13 mouse cellular contexts compared by ENCODE assay signal in the genomic region with DNA sequence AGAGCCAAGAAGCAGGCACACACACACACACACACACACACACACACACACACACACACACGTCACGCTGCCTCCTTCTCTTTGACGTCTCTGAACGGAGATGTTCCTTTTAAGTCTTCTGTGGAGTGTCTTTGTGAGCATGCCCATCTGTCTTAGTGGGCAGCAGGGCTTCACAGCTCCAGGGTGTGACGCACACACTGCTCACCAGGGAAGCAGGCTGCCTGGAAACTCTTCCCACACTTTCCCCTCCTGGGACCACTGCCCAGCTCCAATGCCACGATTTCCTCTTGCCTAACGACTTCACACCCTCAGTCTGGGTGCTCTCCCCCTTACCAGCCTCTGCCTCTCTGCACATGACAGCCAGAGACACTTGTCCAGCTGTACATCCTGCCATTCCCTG. TPM values are rescaled to one million over a fixed set of nuclear protein-coding genes. Genes with fewer than 3 reads are reported as not detected.
DNase-seq lines count a peak whose midpoint lies in the region; ATAC-seq and TF ChIP-seq lines count a peak whose summit lies in the region.
"Had no signal": no experiment of that assay in that cellular context is flagged by ENCODE, and none has a peak within 500 bp of the region (broad histone marks: within the 10 kb centered on the region; RNA-seq: fewer than 3 reads in every experiment).

No protein-coding gene starts in this region.

- no peak overlapping the region for H3K4me3 ChIP-seq in left cerebral cortex, adult 2 months
- no peak overlapping the region for H3K4me3 ChIP-seq in liver, embryonic 11.5 days (ENCODE audit: low read depth, low read length)
- H3K4me3 ChIP-seq in kidney, embryonic 14.5 days (ENCODE audit: low read length) = no peak overlapping the region

- H3K27me3 ChIP-seq in liver, embryonic 11.5 days (replicated peaks; ENCODE audit: control insufficient read depth, insufficient read depth, low read length) = no peaks in the 10 kb centered on the region
- no peaks in the 10 kb centered on the region for H3K27me3 ChIP-seq in kidney, embryonic 14.5 days (ENCODE audit: control insufficient read depth, insufficient read depth, low read length)

- H3K9ac ChIP-seq in liver, embryonic 11.5 days (ENCODE audit: low read depth, low read length) = no peak overlapping the region
- H3K9ac ChIP-seq in kidney, embryonic 14.5 days (ENCODE audit: low read depth, low read length) = no peak overlapping the region

- H3K36me3 ChIP-seq in liver, embryonic 11.5 days (ENCODE audit: control insufficient read depth, insufficient read depth, low read length) = 0 out of 2 replicates have a peak, but pooled peaks cover 2% of the 10 kb centered on the region
- H3K36me3 ChIP-seq in kidney, embryonic 14.5 days (ENCODE audit: control insufficient read depth, insufficient read depth, low read length) = peaks cover 30% of the 10 kb centered on the region

- no peak for TF ChIP-seq CTCF in left cerebral cortex, adult 2 months (IDR thresholded peaks at IDR 0.05)

- intact Hi-C loops in left cerebral cortex, adult 2 months (cut with DNase I) = loop anchor here (1.0 to 2.0 kb wide), 4 partner anchors 48 to 103 kb away; no protein-coding TSS in a partner anchor
- intact Hi-C loops in heart, postnatal 10 days (cut with DNase I) = no loop called here

- no peaks in the 10 kb centered on the region for H3K9me3 ChIP-seq in liver, embryonic 11.5 days (ENCODE audit: control insufficient read depth, low read length)
- no peaks in the 10 kb centered on the region for H3K9me3 ChIP-seq in kidney, embryonic 14.5 days (ENCODE audit: control insufficient read depth, low read length)

- WGBS in liver, embryonic 11.5 days = 73% methylated on average over 7 of the region's 7 CpGs
- 36% methylated on average over 7 of the region's 7 CpGs for WGBS in kidney, embryonic 14.5 days

- H3K27ac ChIP-seq in left cerebral cortex, adult 2 months = 0 out of 2 replicates have a peak overlapping the region, but pooled peaks have one; percentile 32
- H3K27ac ChIP-seq in liver, embryonic 11.5 days (ENCODE audit: low read depth, low read length) = no peak overlapping the region
- H3K27ac ChIP-seq in kidney, embryonic 14.5 days (ENCODE audit: low read depth, low read length) = no peak overlapping the region

- DNase-seq in retina, postnatal 1 day = peak; percentile 5
- DNase-seq in retina, embryonic 14.5 days (ENCODE audit: low spot score) = no peak
- DNase-seq in frontal cortex, postnatal 25 days (ENCODE audit: low spot score in 2 of 2) = peak; percentile 42 to 53
- peak; percentile 58 to 85 for DNase-seq in left cerebral cortex, adult 2 months (ENCODE audit: extremely low spot score in 1 of 2, low spot score in 2 of 2)
- peak; percentile 93 for DNase-seq in telencephalon, adult 2 months (ENCODE audit: low read depth, low spot score)
- no peak for DNase-seq in heart, postnatal 10 days
- DNase-seq in liver, embryonic 11.5 days (ENCODE audit: low spot score) = no peak
- DNase-seq: cerebellum, adult 9-11 months; heart, adult 11 months; heart, postnatal 4 days; kidney, adult 9 months; thymus, postnatal 4 days had no signal

- no peak for ATAC-seq in liver, embryonic 11.5 days (replicated peaks; ENCODE audit: low FRiP score)
- no peak for ATAC-seq in kidney, embryonic 14.5 days (ENCODE audit: low FRiP score, low TSS enrichment)

- H3K4me1 ChIP-seq in liver, embryonic 11.5 days (replicated peaks; ENCODE audit: control insufficient read depth, insufficient read depth, low read length) = no peaks in the 10 kb centered on the region
- H3K4me1 ChIP-seq in kidney, embryonic 14.5 days (ENCODE audit: control insufficient read depth, insufficient read depth, low read length) = peaks cover 6% of the 10 kb centered on the region; the same call in 1 of the 2 replicates

- no peak overlapping the region for H3K4me2 ChIP-seq in liver, embryonic 11.5 days
- no peak overlapping the region for H3K4me2 ChIP-seq in kidney, embryonic 14.5 days (replicated peaks; ENCODE audit: low read depth, low read length)

RNA-seq across cellular contexts. Expression of gene Ubtd2, which starts 52.5 kb away (rescaled TPM):
- total RNA-seq in left cerebral cortex, adult 2 months (2021) = 10 to 100 TPM; 53.9 to 57.3 TPM
- 10 to 100 TPM; 18.1 to 19.8 TPM for total RNA-seq in heart, postnatal 10 days (2021)
- polyA plus RNA-seq in liver, embryonic 11.5 days (2014; fragmentation: Nextera tagmentation; extraction: Ambion mirVana) = 21.1 and 23.2 TPM in 2 replicates
- 47.9 and 61.5 TPM in 2 replicates for polyA plus RNA-seq in kidney, embryonic 14.5 days (2014; fragmentation: Nextera tagmentation; extraction: Ambion mirVana)

RNA-seq across cellular contexts. Expression of gene Sh3pxd2b, which starts 55.1 kb away (rescaled TPM):
- total RNA-seq in left cerebral cortex, adult 2 months (2021) = 10 to 100 TPM; 11.4 to 16.4 TPM
- 10 to 100 TPM; 27.6 to 29.6 TPM for total RNA-seq in heart, postnatal 10 days (2021)
- 7.4 and 8.2 TPM in 2 replicates for polyA plus RNA-seq in liver, embryonic 11.5 days (2014; fragmentation: Nextera tagmentation; extraction: Ambion mirVana)
- 19.1 and 25.2 TPM in 2 replicates for polyA plus RNA-seq in kidney, embryonic 14.5 days (2014; fragmentation: Nextera tagmentation; extraction: Ambion mirVana)

Comparison
In these comparisons a context has a peak if more than half of its experiments do, and no peak if none do; other contexts are left out.
1. DNase-seq: peak in retina, postnatal 1 day (single experiment), frontal cortex, postnatal 25 days (2 of 2), left cerebral cortex, adult 2 months (2 of 2) and telencephalon, adult 2 months (single experiment); none in retina, embryonic 14.5 days (single experiment), heart, postnatal 10 days (0 of 2) and liver, embryonic 11.5 days (single experiment).